ENCODE assay signal across 8 mouse cellular contexts in genomic region chr9:119445737-119446136, GRCm38 (mm10). TPM values are rescaled to one million over a fixed set of nuclear protein-coding genes. Genes with fewer than 3 reads are reported as not detected.
DNase-seq lines count a peak whose midpoint lies in the region; ATAC-seq and TF ChIP-seq lines count a peak whose summit lies in the region.

No protein-coding gene starts in this region.

- H3K27me3 ChIP-seq in heart, embryonic 16.5 days (ENCODE audit: control insufficient read depth, insufficient read depth, low read length) = no peaks in the 10 kb centered on the region
- no peaks in the 10 kb centered on the region for H3K27me3 ChIP-seq in hindbrain, embryonic 15.5 days
- H3K27me3 ChIP-seq in midbrain, embryonic 15.5 days (replicated peaks) = no peaks in the 10 kb centered on the region

- DNase-seq in heart, postnatal 25 days (ENCODE audit: low spot score) = no peak
- no peak for DNase-seq in cerebellum, adult 9-11 months
- no peak for DNase-seq in gastrocnemius, postnatal 14 days
- DNase-seq in right cerebral cortex, postnatal 36 days (ENCODE audit: low spot score in 2 of 2) = no peak

- intact Hi-C loops in heart, postnatal 25 days (cut with DNase I) = no loop called here
- intact Hi-C loops in gastrocnemius, postnatal 14 days (cut with DNase I; ENCODE audit: low total_unique reads) = no loop called here

- peaks cover 21% of the 10 kb centered on the region for H3K36me3 ChIP-seq in heart, embryonic 16.5 days (ENCODE audit: control insufficient read depth, insufficient read depth)
- peaks cover 32% of the 10 kb centered on the region for H3K36me3 ChIP-seq in hindbrain, embryonic 15.5 days
- H3K36me3 ChIP-seq in midbrain, embryonic 15.5 days (replicated peaks) = peaks cover 22% of the 10 kb centered on the region

- 17% methylated on average over 6 of the region's 6 CpGs for WGBS in heart, embryonic 16.5 days
- 6% methylated on average over 6 of the region's 6 CpGs for WGBS in bone marrow, adult 2 months
- 35% methylated on average over 6 of the region's 6 CpGs for WGBS in hindbrain, embryonic 15.5 days
- 37% methylated on average over 6 of the region's 6 CpGs for WGBS in midbrain, embryonic 15.5 days

- H3K27ac ChIP-seq in heart, embryonic 16.5 days (ENCODE audit: low read length) = no peak overlapping the region
- no peak overlapping the region for H3K27ac ChIP-seq in bone marrow, adult 2 months (ENCODE audit: control insufficient read depth, insufficient read depth, low read depth, low read length, poor library complexity)
- H3K27ac ChIP-seq in hindbrain, embryonic 15.5 days (replicated peaks) = no peak overlapping the region
- H3K27ac ChIP-seq in midbrain, embryonic 15.5 days = no peak overlapping the region

- no peak for TF ChIP-seq CTCF in bone marrow, adult 2 months (IDR thresholded peaks at IDR 0.05; ENCODE audit: control insufficient read depth, insufficient read depth, low read length)

- peak overlapping the region; percentile 92 for H3K9ac ChIP-seq in heart, embryonic 16.5 days (ENCODE audit: low read length)
- peak overlapping the region; percentile 89 for H3K9ac ChIP-seq in hindbrain, embryonic 15.5 days
- peak overlapping the region; percentile 97 for H3K9ac ChIP-seq in midbrain, embryonic 15.5 days

- no peak for ATAC-seq in heart, embryonic 16.5 days (replicated peaks; ENCODE audit: extremely low read depth, insufficient read depth, low FRiP score)
- ATAC-seq in hindbrain, embryonic 15.5 days (ENCODE audit: low FRiP score, low read depth) = no peak
- ATAC-seq in midbrain, embryonic 15.5 days (replicated peaks) = no peak

- no peaks in the 10 kb centered on the region for H3K9me3 ChIP-seq in heart, embryonic 16.5 days (replicated peaks; ENCODE audit: control insufficient read depth, low read length)
- H3K9me3 ChIP-seq in hindbrain, embryonic 15.5 days = no peaks in the 10 kb centered on the region
- H3K9me3 ChIP-seq in midbrain, embryonic 15.5 days = no peaks in the 10 kb centered on the region

- TF ChIP-seq POLR2A in bone marrow, adult 2 months (IDR thresholded peaks at IDR 0.05; ENCODE audit: borderline replicate concordance, control insufficient read depth, low read depth, low read length) = no peak

- H3K4me3 ChIP-seq in heart, embryonic 16.5 days (ENCODE audit: low read length) = peak overlapping the region; percentile 89
- peak overlapping the region; percentile 38 for H3K4me3 ChIP-seq in bone marrow, adult 2 months (replicated peaks; ENCODE audit: control insufficient read depth, low read depth, low read length)
- peak overlapping the region; percentile 82 for H3K4me3 ChIP-seq in hindbrain, embryonic 15.5 days
- peak overlapping the region; percentile 99 for H3K4me3 ChIP-seq in midbrain, embryonic 15.5 days

- H3K4me2 ChIP-seq in heart, embryonic 16.5 days (ENCODE audit: low read depth, low read length) = peak overlapping the region; percentile 97
- peak overlapping the region; percentile 72 for H3K4me2 ChIP-seq in hindbrain, embryonic 15.5 days
- H3K4me2 ChIP-seq in midbrain, embryonic 15.5 days = peak overlapping the region; percentile 86

- peaks cover 8% of the 10 kb centered on the region for H3K4me1 ChIP-seq in heart, embryonic 16.5 days (ENCODE audit: control insufficient read depth, insufficient read depth, low read length)
- peaks cover 1% of the 10 kb centered on the region; the same call in 1 of the 2 replicates for H3K4me1 ChIP-seq in bone marrow, adult 2 months (ENCODE audit: control insufficient read depth, insufficient read depth, low read length)
- peaks cover 17% of the 10 kb centered on the region for H3K4me1 ChIP-seq in hindbrain, embryonic 15.5 days (replicated peaks)
- H3K4me1 ChIP-seq in midbrain, embryonic 15.5 days = peaks cover 23% of the 10 kb centered on the region

RNA-seq across cellular contexts. Expression of gene Exog, which starts 1.0 kb away (rescaled TPM):
- 10.7 and 11.1 TPM in 2 replicates for polyA plus RNA-seq in heart, embryonic 16.5 days (2015; fragmentation: Nextera tagmentation; extraction: Ambion mirVana)
- total RNA-seq in heart, postnatal 25 days (2021) = 1 to 10 TPM; 2.4 to 2.5 TPM
- polyA plus RNA-seq in bone marrow, adult 2 months (2011; ENCODE audit: insufficient read depth, insufficient read length, low replicate concordance, missing spikeins) = 2.3 and 3.2 TPM in 2 replicates
- polyA plus RNA-seq in hindbrain, embryonic 15.5 days (2015; fragmentation: Nextera tagmentation; extraction: Ambion mirVana) = 48.0 and 49.9 TPM in 2 replicates
- 53.3 and 53.4 TPM in 2 replicates for polyA plus RNA-seq in midbrain, embryonic 15.5 days (2015; fragmentation: Nextera tagmentation; extraction: Ambion mirVana)
- 1 to 10 TPM; 1.4 to 1.9 TPM for total RNA-seq in gastrocnemius, postnatal 14 days (2021)

RNA-seq across cellular contexts. Expression of gene Acvr2b, which starts 43.8 kb away (rescaled TPM):
- 7.3 and 8.6 TPM in 2 replicates for polyA plus RNA-seq in heart, embryonic 16.5 days (2015; fragmentation: Nextera tagmentation; extraction: Ambion mirVana)
- 1 to 10 TPM; 5.8 to 6.5 TPM for total RNA-seq in heart, postnatal 25 days (2021)
- polyA plus RNA-seq in bone marrow, adult 2 months (2011; ENCODE audit: insufficient read depth, insufficient read length, low replicate concordance, missing spikeins) = 0.47 and 2.8 TPM in 2 replicates
- polyA plus RNA-seq in hindbrain, embryonic 15.5 days (2015; fragmentation: Nextera tagmentation; extraction: Ambion mirVana) = 49.1 and 52.7 TPM in 2 replicates
- 65.4 and 67.3 TPM in 2 replicates for polyA plus RNA-seq in midbrain, embryonic 15.5 days (2015; fragmentation: Nextera tagmentation; extraction: Ambion mirVana)
- total RNA-seq in gastrocnemius, postnatal 14 days (2021) = 1 to 10 TPM; 6.5 to 7.3 TPM

Comparison
In these comparisons a context has a peak if more than half of its experiments do, and no peak if none do; other contexts are left out.
1. H3K4me3 ChIP-seq: peak in every context shown above with its lines; median percentile 99 in midbrain, embryonic 15.5 days; 89 in heart, embryonic 16.5 days; 82 in hindbrain, embryonic 15.5 days; 38 in bone marrow, adult 2 months.